ENCODE assay signal across 8 mouse cellular contexts in the genomic region with DNA sequence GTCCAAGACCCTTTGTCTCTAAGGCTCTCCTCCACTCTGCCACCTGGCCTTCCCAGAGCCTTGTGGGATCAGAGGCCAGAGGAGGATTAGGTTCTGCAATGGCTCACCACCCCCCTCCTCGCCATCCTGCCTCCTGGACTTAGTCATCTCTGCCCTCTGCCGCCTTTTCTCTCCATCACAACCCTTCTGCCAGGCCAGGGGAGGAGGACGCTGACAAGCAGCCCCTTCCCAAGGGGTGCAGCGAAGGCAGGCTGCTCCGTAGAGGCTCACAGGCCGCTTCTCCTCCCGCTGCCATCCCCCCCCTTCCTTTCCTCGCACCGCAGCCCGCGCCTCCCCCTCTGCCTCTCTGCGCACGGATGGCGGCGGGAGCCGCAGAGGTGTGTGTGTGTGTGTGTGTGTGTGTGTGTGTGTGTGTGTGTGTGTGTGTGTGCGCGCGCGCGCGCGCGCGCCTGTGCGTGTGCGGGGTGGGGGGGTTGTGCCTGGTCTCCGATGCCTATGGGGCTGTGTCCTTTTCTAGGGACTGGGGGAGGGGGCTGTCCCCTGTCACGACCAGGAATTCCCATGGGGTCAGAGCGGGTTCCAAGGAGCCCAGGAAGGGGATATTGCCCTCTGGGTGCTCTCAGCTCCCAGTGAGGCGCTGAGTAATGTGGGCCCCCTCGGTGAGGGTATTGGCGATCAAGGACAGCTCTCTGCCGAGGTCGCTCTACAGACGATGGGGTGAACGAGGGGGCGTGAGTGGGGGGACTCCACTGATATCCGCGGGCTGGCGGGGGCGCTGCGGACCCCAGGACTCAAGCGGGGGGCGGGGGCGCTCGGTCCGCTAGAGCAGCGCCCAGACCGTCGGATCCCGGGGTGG. TPM values are rescaled to one million over a fixed set of nuclear protein-coding genes. Genes with fewer than 3 reads are reported as not detected.
A peak's percentile ranks its signal among the peaks of the same experiment; 100 is the strongest.
DNase-seq lines count a peak whose midpoint lies in the region; ATAC-seq lines count a peak whose summit lies in the region.

Ciz1 (plus strand) TSS at position 177 of the 856 bp plus-strand sequence.

- peak within 1 kb of the TSS; percentile 26; the same call in 1 of the 2 replicates for H3K27ac ChIP-seq in lung, embryonic 15.5 days
- H3K27ac ChIP-seq in hindbrain, embryonic 14.5 days = peak within 1 kb of the TSS; percentile 97

- no peaks in the 10 kb centered on the region for H3K36me3 ChIP-seq in lung, embryonic 15.5 days
- H3K36me3 ChIP-seq in hindbrain, embryonic 14.5 days (replicated peaks; ENCODE audit: control insufficient read depth, insufficient read depth) = peaks cover 19% of the 10 kb centered on the region

- no peaks in the 10 kb centered on the region for H3K9me3 ChIP-seq in lung, embryonic 15.5 days
- no peaks in the 10 kb centered on the region for H3K9me3 ChIP-seq in hindbrain, embryonic 14.5 days (ENCODE audit: control insufficient read depth, low read length)

- H3K4me1 ChIP-seq in lung, embryonic 15.5 days = peaks cover 24% of the 10 kb centered on the region
- H3K4me1 ChIP-seq in hindbrain, embryonic 14.5 days (replicated peaks; ENCODE audit: control insufficient read depth, insufficient read depth, low read length) = peaks cover 24% of the 10 kb centered on the region

- peak within 1 kb of the TSS; percentile 99 for H3K4me2 ChIP-seq in lung, embryonic 15.5 days
- peak within 1 kb of the TSS; percentile 76 for H3K4me2 ChIP-seq in hindbrain, embryonic 14.5 days (replicated peaks)

- intact Hi-C loops in left cerebral cortex, postnatal 4 days (cut with DNase I) = no loop called here

- peak; percentile 23; the same call in 1 of the 2 replicates for ATAC-seq in lung, embryonic 15.5 days (ENCODE audit: borderline replicate concordance, extremely low read depth, low FRiP score, low TSS enrichment)
- peak; percentile 70 for ATAC-seq in hindbrain, embryonic 14.5 days (ENCODE audit: low FRiP score)
- ATAC-seq in monocyte, adult 5-6 weeks (replicated peaks; ENCODE audit: insufficient number of reproducible peaks, low FRiP score, low TSS enrichment, poor library complexity, severe bottlenecking) = no peak

- H3K9ac ChIP-seq in lung, embryonic 15.5 days = peak within 1 kb of the TSS; percentile 57
- H3K9ac ChIP-seq in hindbrain, embryonic 14.5 days = peak within 1 kb of the TSS; percentile 96

- H3K27me3 ChIP-seq in lung, embryonic 15.5 days = peaks cover 8% of the 10 kb centered on the region; the same call in 1 of the 2 replicates
- no peaks in the 10 kb centered on the region for H3K27me3 ChIP-seq in hindbrain, embryonic 14.5 days (ENCODE audit: control insufficient read depth, insufficient read depth, low read length)

- WGBS in lung, embryonic 15.5 days = 1% methylated on average over 42 of the region's 52 CpGs
- under 1% methylated on average over 47 of the region's 52 CpGs for WGBS in hindbrain, embryonic 14.5 days

- no peak for DNase-seq in lung, postnatal 14 days
- DNase-seq in cerebellum, adult 8-10 months = peak; percentile 76
- peak; percentile 42 for DNase-seq in forelimb bud, embryonic 11.5 days (ENCODE audit: low read depth, low spot score)
- DNase-seq in hindbrain, embryonic 14.5 days (ENCODE audit: low spot score) = peak; percentile 65
- DNase-seq in left cerebral cortex, postnatal 4 days = peak; percentile 60
- DNase-seq in thymus, postnatal 4 days = peak; percentile 68

- peak within 1 kb of the TSS; percentile 65 for H3K4me3 ChIP-seq in lung, embryonic 15.5 days
- peak within 1 kb of the TSS; percentile 89 for H3K4me3 ChIP-seq in hindbrain, embryonic 14.5 days (replicated peaks; ENCODE audit: low read length)

RNA-seq across cellular contexts. Expression of gene Ciz1, which starts in this region (rescaled TPM):
- 47.0 and 47.7 TPM in 2 replicates for polyA plus RNA-seq in lung, embryonic 15.5 days (2015; fragmentation: Nextera tagmentation; extraction: Ambion mirVana)
- 47.5 and 49.1 TPM in 2 replicates for polyA plus RNA-seq in hindbrain, embryonic 14.5 days (2014; fragmentation: Nextera tagmentation; extraction: Ambion mirVana)
- 100 to 1,000 TPM in 1 of 2 experiments, 10 to 100 TPM in 1; 87.7 to 101 TPM for total RNA-seq in left cerebral cortex, postnatal 4 days (2021)
- 47.7 to 111 TPM (median 96.8 TPM) in 3 replicates for total RNA-seq in monocyte, adult 5-6 weeks (2017)
